Mouse (Mus musculus): ENCODE data around the gene Sec16b. TPM values are rescaled to one million over a fixed set of nuclear protein-coding genes. Genes with fewer than 3 reads are reported as not detected.

Sec16b gene
- polyA plus RNA-seq, 1 experiment from 2014 or later, result 3.5 TPM

- Histone ChIP-seq H3K4me1 (replicated peaks) (peaks cover 5% of the 10 kb centered on the region), H3K27me3 (no peaks in the 10 kb centered on the region), H3K9ac (no peak overlapping the region), H3K4me2 (no peak overlapping the region), H3K36me3 (peaks cover 2% of the 10 kb centered on the region; the same call in 1 of the 2 replicates), H3K27ac (no peak overlapping the region), H3K4me3 (replicated peaks) (no peak overlapping the region), H3K9me3 (replicated peaks) (no peaks in the 10 kb centered on the region)
- DNase-seq (no peak), ATAC-seq (ENCODE audit: low read depth) (peak; percentile 74)
- WGBS (ENCODE audit: insufficient replicate concordance), result 12% methylated on average over 8 of the region's 8 CpGs
These were observed 54.3 kb downstream of the Sec16b start for GRCm38 (mm10) chr1:157560654-157561386.

GRCm38 (mm10) chr1:157567819-157568218 lies 61.3 kb downstream of the Sec16b start:
- no peak overlapping the region for H3K27ac ChIP-seq
- H3K9ac ChIP-seq, result no peak overlapping the region
- H3K4me2 ChIP-seq, result no peak overlapping the region
- no peaks in the 10 kb centered on the region for H3K36me3 ChIP-seq
- no peaks in the 10 kb centered on the region for H3K27me3 ChIP-seq
- no peak for ATAC-seq (ENCODE audit: low read depth)
- 67% methylated on average over 8 of the region's 8 CpGs for WGBS (ENCODE audit: insufficient replicate concordance)
- H3K9me3 ChIP-seq (replicated peaks), result no peaks in the 10 kb centered on the region
- H3K4me3 ChIP-seq (replicated peaks), result no peak overlapping the region
- DNase-seq, result no peak
- no peaks in the 10 kb centered on the region for H3K4me1 ChIP-seq (replicated peaks)

- no peak overlapping the region for H3K4me2 ChIP-seq
- H3K27ac ChIP-seq, result no peak overlapping the region
- H3K36me3 ChIP-seq, result no peaks in the 10 kb centered on the region
- H3K4me3 ChIP-seq (replicated peaks), result no peak overlapping the region
- H3K4me1 ChIP-seq (replicated peaks), result no peaks in the 10 kb centered on the region
- H3K27me3 ChIP-seq, result no peaks in the 10 kb centered on the region
- no peaks in the 10 kb centered on the region for H3K9me3 ChIP-seq (replicated peaks)
- ATAC-seq (ENCODE audit: low read depth) (no peak), DNase-seq (no peak)
- WGBS (ENCODE audit: insufficient replicate concordance), result 65% methylated on average over 5 of the region's 5 CpGs
- no peak overlapping the region for H3K9ac ChIP-seq
These were observed 62.9 kb downstream of the Sec16b start for GRCm38 (mm10) chr1:157569263-157570090.

GRCm38 (mm10) chr1:157575316-157575715 lies 68.8 kb downstream of the Sec16b start:
- H3K9me3 ChIP-seq (replicated peaks), result no peaks in the 10 kb centered on the region
- DNase-seq, result no peak
- WGBS (ENCODE audit: insufficient replicate concordance), result 46% methylated on average over 3 of the region's 3 CpGs

GRCm38 (mm10) chr1:157578336-157578735 lies 71.8 kb downstream of the Sec16b start:
- 75% methylated on average over 8 of the region's 8 CpGs for WGBS (ENCODE audit: insufficient replicate concordance)
- Histone ChIP-seq H3K27me3 (no peaks in the 10 kb centered on the region), H3K9me3 (replicated peaks) (no peaks in the 10 kb centered on the region), H3K4me1 (replicated peaks) (no peaks in the 10 kb centered on the region), H3K4me3 (replicated peaks) (no peak overlapping the region), H3K36me3 (no peaks in the 10 kb centered on the region), H3K9ac (no peak overlapping the region), H3K4me2 (no peak overlapping the region), H3K27ac (no peak overlapping the region)
- DNase-seq, result no peak
- ATAC-seq (ENCODE audit: low read depth), result no peak

More at GRCm38 (mm10) chr1:157575316-157575715, 68.8 kb downstream of the Sec16b start:
- ATAC-seq (ENCODE audit: low read depth), result no peak
- H3K36me3 ChIP-seq, result no peaks in the 10 kb centered on the region
- no peak overlapping the region for H3K4me2 ChIP-seq
- H3K27ac ChIP-seq, result no peak overlapping the region
- no peaks in the 10 kb centered on the region for H3K27me3 ChIP-seq
- H3K4me1 ChIP-seq (replicated peaks), result no peaks in the 10 kb centered on the region
- no peak overlapping the region for H3K9ac ChIP-seq
- no peak overlapping the region for H3K4me3 ChIP-seq (replicated peaks)

GRCm38 (mm10) chr1:157586556-157586955 lies 80.0 kb downstream of the Sec16b start:
- WGBS (ENCODE audit: insufficient replicate concordance), result 59% methylated on average over 5 of the region's 5 CpGs
- Histone ChIP-seq H3K4me1 (replicated peaks) (no peaks in the 10 kb centered on the region), H3K9me3 (replicated peaks) (no peaks in the 10 kb centered on the region), H3K4me3 (replicated peaks) (no peak overlapping the region), H3K27ac (no peak overlapping the region), H3K36me3 (no peaks in the 10 kb centered on the region), H3K9ac (no peak overlapping the region), H3K4me2 (no peak overlapping the region), H3K27me3 (no peaks in the 10 kb centered on the region)
- DNase-seq, result no peak
- ATAC-seq (ENCODE audit: low read depth), result no peak

GRCm38 (mm10) chr1:157592039-157592438 lies 85.5 kb downstream of the Sec16b start:
- Histone ChIP-seq H3K4me1 (replicated peaks) (no peaks in the 10 kb centered on the region), H3K4me3 (replicated peaks) (no peak overlapping the region), H3K27ac (no peak overlapping the region), H3K4me2 (no peak overlapping the region), H3K27me3 (no peaks in the 10 kb centered on the region), H3K9me3 (replicated peaks) (no peaks in the 10 kb centered on the region), H3K36me3 (no peaks in the 10 kb centered on the region), H3K9ac (no peak overlapping the region)
- DNase-seq (no peak), ATAC-seq (ENCODE audit: low read depth) (no peak)
- 46% methylated on average over 2 of the region's 2 CpGs for WGBS (ENCODE audit: insufficient replicate concordance)

GRCm38 (mm10) chr1:157594561-157594960 lies 88.0 kb downstream of the Sec16b start:
- no peak overlapping the region for H3K4me2 ChIP-seq
- no peaks in the 10 kb centered on the region for H3K9me3 ChIP-seq (replicated peaks)
- DNase-seq (no peak), ATAC-seq (ENCODE audit: low read depth) (peak; percentile 74)
- no peak overlapping the region for H3K9ac ChIP-seq
- H3K4me1 ChIP-seq (replicated peaks), result no peaks in the 10 kb centered on the region
- no peak overlapping the region for H3K4me3 ChIP-seq (replicated peaks)
- WGBS (ENCODE audit: insufficient replicate concordance), result 67% methylated on average over 5 of the region's 5 CpGs
- no peaks in the 10 kb centered on the region for H3K36me3 ChIP-seq
- no peak overlapping the region for H3K27ac ChIP-seq
- no peaks in the 10 kb centered on the region for H3K27me3 ChIP-seq

GRCm38 (mm10) chr1:157595165-157595564 lies 88.6 kb downstream of the Sec16b start:
- DNase-seq (no peak), ATAC-seq (ENCODE audit: low read depth) (no peak)
- H3K9me3 ChIP-seq (replicated peaks), result no peaks in the 10 kb centered on the region
- H3K36me3 ChIP-seq, result no peaks in the 10 kb centered on the region
- H3K9ac ChIP-seq, result no peak overlapping the region
- no peaks in the 10 kb centered on the region for H3K27me3 ChIP-seq
- no peak overlapping the region for H3K27ac ChIP-seq
- H3K4me2 ChIP-seq, result no peak overlapping the region
- WGBS (ENCODE audit: insufficient replicate concordance), result 74% methylated on average over 9 of the region's 9 CpGs
- H3K4me1 ChIP-seq (replicated peaks), result no peaks in the 10 kb centered on the region
- no peak overlapping the region for H3K4me3 ChIP-seq (replicated peaks)

- WGBS (ENCODE audit: insufficient replicate concordance), result 44% methylated on average over 5 of the region's 5 CpGs
- Histone ChIP-seq H3K4me2 (no peak overlapping the region), H3K36me3 (no peaks in the 10 kb centered on the region), H3K9me3 (replicated peaks) (no peaks in the 10 kb centered on the region), H3K27ac (no peak overlapping the region), H3K27me3 (no peaks in the 10 kb centered on the region), H3K4me3 (replicated peaks) (no peak overlapping the region), H3K9ac (no peak overlapping the region), H3K4me1 (replicated peaks) (no peaks in the 10 kb centered on the region)
- DNase-seq (no peak), ATAC-seq (ENCODE audit: low read depth) (no peak)
These were observed 98.0 kb downstream of the Sec16b start for GRCm38 (mm10) chr1:157604513-157604912.

All from liver, embryonic 13.5 days (tissue).